Mouse (Mus musculus): ENCODE data around the gene Zbtb7b.

GRCm38 (mm10) chr3:89382950-89383349 is 11.6 kb downstream of the Zbtb7b start:
- TF ChIP-seq CTCF (IDR thresholded peaks at IDR 0.05; ENCODE audit: low read depth, low read length) = no peak
- no peak for TF ChIP-seq POLR2AphosphoS5 (IDR thresholded peaks at IDR 0.05; ENCODE audit: insufficient replicate concordance, low read depth, low read length)
- no peak for TF ChIP-seq GATA2 (IDR thresholded peaks at IDR 0.05; ENCODE audit: borderline replicate concordance, low read depth, low read length)
- no peak for TF ChIP-seq GATA1 (IDR thresholded peaks at IDR 0.05; ENCODE audit: borderline replicate concordance, low read length)
